Mouse (Mus musculus) thymus, postnatal 14 days (tissue): Measurements from ENCODE around the gene Sgta.
"Not testable (repeated sequence)": the region's sequence is repeated elsewhere in the genome, so short reads cannot be mapped to it uniquely, and the experiment has no call there.

ENCODE experiments used
- DNase-seq: peaks from one replicate; pipeline ENCODE4 v3.0.0; 2021

Sgta gene

DNA sequence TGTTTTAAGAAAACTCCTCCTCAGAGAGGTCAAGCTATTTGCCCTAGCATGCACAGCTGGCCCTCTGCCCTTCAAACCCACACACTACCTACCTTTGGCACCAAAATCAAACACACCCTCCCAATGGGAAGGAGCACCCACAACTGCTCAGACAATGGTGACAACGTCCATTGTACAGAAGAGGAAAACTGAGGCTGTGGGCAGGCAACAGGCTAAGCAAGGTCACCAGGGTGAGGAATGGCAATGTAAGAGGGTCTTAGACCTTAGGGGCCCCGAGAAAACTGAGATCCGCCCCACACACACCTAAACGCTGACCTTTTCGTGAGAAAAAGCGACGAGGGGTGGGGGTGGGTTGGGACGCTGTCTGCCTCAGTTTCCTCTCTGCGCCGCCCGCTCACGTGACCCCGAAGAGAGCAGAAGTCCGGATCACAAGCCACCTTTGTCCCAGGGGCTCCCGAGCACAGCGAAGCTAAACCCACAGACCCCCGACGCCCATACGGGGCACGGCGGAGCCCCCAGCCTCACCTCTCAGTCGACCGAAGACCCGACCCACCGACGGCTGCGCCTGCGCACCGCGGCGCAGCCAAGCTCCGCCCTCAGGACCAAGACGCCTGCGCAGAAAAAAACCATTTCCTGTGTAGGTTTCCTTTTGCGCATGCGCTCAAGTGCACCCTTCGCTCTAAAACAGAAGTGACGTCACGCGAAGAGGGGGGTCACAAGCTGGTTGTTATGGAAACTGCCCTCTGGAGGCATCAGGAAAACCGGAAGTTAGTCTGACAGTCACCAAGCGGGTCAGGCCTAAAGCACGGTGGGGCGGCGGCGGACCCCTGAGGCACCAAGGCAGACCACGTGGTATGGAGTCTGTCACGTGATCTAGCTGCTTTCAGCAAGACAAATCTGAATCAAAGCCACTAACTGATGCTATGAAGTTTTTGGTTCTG, at the start of gene Sgta:
Gene Sgta (minus strand): TSS at position 579 of the 941 bp plus-strand sequence.
- peak; percentile 98 for DNase-seq

DNA sequence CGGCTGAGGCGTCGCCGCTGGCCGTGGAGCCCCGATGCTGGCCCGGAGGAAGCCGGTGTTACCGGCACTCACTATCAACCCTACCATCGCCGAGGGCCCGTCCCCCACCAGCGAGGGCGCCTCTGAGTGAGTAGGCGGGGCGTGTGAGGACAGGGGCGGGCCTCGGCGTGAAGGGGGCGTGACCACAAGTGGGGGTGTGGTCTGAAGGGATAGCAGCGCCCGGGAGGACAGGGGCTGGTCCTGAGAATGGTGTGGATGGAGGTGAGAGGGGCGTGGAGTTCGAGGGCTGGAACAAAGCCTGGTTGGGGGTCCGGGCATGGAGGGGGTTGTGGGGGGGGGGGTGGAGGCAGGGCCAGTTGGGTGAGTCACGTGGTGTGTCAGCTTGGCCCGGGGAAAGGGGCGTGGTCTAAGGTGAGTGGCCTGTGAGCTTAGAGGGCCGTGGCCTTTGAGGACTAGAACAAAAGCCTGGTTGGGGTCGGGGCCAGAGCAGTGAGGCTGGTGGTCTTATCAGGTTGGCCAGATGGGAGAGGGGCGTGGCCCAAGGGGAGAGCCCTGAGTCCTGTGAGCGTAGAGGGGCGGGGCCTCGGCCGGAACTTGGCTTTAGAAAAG, 46.2 kb upstream of the Sgta start:
- DNase-seq: peak; percentile 90

DNA sequence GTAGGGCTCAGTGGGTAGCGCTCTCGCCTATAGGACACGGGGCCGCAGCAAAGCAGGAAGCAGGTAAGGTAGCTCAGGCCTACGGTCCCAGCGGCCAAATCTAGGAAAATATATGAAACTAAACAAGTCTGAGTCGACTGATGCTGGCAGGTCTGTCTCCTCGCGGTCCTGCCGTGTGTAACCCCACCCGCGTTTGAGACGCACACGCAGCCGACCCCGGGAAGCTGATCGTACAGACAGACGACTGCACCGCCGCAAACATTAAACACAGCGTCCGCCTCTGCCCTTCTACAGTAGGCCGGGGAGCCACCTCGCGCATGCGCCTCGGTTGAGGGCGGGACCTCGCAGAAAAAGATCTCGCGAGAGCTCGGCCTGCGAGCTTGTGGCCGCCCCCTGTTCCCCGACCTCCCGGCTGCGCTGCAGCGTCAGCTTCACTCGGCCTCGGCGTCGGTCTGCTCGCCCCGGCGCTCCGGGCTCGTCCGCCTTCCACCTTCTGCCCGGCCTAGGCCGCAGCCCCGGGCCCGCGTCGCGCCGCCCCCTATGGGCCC, 45.7 kb upstream of the Sgta start, which contains the start of gene Map2k2:
Gene Map2k2 (plus strand): TSS at position 351 of the 548 bp plus-strand sequence.
- peak; percentile 99 for DNase-seq

DNA sequence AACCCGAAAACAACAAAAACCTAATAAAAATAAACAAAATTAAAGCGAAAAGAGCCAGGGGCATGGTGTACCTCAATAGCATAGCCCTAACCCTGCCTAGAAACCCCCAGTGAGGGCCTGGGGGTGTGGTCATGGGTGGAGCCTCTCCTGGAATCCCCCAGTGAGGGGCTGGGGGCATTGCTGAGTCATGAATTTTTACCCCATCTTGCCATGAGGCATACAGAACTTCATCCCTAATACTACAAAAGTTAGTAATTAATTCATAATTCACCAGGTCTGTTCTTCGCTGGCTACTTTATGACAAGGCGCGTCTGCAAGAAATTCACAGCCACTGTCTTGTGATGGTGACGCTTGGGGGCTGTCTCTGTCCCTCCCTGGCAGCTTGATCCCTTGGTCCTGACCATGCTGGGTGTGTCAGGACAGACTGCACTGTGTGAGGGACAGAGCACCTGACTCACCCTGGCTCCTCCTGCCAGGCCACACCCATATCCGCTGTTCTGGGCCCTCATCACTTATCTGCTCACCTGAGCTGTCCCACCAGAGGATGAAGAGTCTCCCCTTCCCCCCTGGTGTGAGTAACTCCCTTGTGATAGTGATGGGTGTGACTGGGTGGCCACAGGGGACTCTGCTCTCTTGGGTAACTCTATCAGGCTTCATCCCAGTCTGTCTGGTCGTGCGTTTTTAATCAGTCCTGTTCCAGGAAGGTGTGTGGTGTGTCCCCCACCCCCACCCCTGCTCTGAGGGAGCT, 35.1 kb upstream of the Sgta start:
- no peak for DNase-seq

DNA sequence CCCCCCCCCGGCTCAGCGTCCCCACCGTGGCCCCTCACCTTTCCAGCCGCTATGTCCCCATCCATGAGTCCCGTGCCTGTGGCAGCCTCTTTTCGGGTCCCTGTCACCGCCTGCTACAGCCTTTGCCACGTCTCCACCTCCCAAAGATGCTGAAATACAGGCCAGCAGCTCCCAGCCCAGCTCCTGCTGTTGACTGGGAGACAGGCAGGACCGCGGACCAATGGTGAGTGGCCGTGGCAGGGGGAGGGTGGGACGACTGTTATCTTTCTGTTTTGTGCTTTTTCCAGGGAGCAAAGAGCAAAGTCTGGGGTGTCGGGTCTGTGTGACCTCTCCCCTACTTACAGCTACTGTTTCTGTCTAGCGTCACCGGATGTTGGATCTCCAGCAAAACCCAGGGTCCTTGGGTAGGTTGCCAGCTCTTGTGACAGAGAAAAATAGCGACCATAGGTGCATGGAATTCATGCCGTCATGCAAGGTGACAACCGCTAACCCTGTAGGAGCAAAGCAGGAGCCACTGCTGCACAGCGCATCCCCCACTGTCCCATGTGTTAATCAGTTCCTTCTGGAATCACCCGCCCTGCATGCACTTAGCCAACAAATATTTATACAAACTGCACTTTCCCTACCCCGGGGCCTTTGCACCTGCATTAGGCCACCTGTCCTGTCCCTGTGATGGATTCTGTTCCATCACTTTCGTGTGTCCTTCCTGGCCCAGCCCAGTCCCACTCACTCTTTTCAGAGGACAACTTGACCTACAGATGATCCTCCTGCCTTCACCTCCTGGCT, 32.7 kb upstream of the Sgta start:
- DNase-seq: no peak

DNA sequence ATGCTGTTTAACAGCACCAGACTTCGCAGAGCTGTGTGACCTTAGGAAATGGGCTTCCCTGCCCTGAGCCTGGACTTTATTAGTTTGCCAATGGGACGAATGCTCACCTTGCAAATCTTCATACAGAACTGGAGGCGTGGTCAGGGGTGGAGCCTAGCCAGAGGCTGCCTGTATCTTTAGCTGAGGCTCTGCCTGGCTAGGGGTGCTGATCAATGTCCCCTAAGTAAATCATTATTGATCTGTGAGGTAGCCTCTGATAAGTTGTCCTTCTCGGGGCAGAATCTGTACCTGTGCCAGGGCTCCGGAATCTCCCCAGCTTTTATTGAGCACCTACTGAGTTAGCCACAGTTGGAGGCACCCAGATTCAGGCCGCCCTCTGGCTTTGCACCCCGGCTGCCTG, 30.6 kb upstream of the Sgta start:
- no peak for DNase-seq

DNA sequence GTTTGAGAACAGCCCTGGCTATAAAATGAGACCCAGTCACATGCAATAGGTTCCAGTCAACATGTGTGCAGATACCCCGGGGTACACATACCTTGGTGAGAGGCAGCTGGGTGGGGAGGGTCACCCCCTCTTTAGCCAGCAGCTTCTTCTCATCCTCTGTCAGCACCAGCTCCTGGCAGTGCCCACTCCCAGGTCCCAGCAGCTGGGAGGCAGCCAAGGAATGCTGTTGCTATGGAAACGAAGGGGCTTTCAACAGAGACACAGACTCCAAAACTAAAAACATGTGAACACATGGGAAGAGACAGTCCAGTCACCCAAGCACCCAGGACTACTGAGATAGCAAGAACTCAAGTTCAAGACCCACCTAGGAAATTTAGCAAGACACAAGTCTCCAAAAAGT, 29.2 kb upstream of the Sgta start:
- DNase-seq: no peak

DNA sequence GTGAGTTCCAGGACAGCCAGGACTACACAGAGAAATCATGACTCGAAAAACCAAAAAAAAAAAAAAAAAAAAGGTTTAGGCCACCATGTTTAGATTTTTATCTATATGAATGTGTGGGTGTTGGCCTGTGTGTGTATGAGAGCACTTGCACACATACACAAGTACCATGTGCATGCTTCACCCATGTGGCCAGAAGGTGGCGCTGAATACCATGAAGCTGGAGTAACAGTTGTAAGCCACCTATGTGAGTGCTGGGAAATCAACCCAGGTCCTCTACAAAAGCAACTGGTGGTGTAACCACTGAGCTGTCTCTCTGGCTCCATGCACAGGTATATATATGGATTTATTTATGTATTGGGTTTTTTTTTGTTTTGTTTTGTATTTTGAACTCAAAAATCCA, 27.0 kb upstream of the Sgta start:
- DNase-seq: peak; percentile 55

DNA sequence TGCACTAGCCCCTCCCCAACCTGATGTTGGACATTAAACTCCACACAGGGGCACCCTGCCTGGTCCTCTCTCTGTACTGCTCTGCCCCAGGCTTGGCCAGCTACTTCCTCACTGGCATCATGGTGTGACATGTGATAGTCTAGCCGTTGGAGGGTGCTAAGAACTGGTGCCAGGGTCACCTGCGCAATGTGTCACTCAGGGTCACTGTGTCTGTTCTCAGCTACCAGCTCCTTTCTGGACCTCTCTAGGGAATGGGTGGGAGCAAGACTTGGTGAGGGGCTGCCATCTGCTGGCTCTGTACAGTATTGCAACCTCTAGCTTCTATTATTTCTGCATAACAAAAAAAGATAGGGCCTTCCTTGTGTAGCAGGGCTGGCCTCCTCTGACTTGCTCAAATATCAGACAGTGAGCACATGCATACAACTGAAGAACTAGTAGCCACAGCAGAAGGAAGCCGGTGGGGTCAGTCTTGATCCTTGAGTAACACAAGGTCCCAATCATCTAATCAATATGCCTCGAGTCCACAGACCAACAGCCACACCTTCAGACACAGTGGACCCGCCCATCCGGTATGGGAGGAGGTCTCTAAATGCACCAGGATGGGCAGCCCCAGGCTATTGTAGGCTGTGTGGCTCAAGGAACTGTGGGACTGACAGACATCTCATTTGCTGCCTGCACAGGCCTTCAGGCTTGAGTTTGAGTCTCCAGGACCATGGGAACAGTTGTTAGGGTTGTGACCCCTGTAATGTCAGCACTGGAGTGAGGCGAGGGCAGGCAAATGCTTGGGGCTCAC, 22.4 kb upstream of the Sgta start:
- DNase-seq: peak; percentile 72

DNA sequence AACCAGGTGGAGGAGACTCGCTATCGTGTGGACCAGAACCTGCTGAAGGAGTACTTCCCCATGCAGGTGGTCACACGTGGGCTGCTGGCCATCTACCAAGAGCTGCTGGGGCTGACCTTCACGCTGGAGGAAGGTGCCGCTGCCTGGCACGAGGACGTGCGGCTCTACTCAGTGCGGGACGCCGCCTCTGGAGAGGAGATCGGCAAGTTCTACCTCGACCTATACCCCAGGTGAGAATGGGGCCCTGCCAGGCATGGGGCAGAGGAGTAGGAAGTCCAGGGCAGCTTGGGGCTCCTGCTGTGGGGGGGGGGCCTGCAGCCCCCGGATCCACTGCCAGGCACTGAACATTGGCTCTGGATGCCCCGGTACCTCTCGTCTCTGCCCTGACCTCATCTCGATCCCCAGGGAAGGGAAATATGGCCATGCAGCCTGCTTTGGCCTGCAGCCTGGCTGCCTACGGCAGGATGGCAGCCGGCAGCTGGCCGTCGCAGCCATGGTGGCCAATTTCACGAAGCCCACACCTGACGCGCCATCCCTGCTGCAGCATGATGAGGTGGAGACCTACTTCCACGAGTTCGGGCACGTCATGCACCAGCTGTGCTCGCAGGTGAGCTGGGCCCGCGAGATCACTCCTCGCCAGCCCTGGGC, 20.2 kb upstream of the Sgta start:
- DNase-seq: no peak

DNA sequence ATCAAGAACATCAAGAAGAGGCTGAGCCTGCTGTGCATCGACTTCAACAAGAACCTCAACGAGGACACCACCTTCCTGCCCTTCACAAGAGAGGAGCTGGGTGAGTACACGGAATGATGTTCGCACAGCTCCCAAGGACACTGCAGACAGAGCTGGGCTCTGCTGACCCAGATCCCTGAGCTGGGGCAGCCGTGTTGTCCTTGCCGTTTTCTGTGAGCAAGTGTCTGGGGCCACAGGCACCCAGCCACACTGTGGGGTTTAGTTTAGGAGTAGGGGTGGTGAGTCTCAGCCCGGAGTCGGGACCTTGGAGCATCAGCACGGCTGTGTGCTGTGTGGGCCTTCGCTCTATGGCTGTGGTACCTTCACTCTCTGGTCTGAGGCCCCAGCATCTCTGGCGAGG, 17.9 kb upstream of the Sgta start:
- DNase-seq: no peak

DNA sequence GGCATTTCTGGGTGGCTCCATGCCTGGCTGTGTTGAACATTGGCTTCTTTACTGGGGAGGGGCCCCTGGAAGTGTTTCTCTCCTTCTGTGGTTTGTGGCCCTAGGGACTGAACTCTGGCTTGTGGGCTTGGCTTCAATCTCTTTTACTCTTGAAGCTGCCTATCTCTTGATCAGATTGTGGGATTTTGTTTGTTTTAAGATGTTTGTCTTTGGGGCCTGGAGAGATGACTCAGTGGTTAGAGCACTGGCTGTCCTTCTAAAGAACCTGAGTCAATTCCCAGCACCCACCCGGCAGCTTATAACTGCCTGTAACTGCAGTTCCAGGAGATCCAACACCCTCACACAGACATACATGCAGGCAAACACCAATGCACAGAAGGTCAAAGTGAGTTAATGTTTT, 16.4 kb upstream of the Sgta start:
- no peak for DNase-seq

DNA sequence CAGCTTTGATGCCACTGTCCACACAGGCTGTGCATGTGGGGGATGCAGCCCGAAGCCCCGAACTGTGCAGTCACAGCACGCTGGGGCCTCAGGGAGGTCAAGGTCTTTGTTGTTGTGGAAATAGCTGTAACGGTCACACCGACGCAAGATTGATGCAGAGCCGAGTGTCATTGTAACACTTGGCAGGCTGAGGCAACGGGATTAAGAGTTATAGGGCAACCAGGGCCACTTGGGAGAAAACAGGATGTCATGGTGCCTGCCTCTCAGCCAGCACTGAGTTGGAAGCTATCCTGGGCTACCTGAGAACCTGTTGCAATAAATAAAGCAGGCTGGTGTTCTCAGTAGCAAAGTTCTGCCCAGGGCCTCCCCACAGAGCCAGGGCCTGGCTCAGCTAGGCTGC, 15.8 kb upstream of the Sgta start:
- no peak for DNase-seq

DNA sequence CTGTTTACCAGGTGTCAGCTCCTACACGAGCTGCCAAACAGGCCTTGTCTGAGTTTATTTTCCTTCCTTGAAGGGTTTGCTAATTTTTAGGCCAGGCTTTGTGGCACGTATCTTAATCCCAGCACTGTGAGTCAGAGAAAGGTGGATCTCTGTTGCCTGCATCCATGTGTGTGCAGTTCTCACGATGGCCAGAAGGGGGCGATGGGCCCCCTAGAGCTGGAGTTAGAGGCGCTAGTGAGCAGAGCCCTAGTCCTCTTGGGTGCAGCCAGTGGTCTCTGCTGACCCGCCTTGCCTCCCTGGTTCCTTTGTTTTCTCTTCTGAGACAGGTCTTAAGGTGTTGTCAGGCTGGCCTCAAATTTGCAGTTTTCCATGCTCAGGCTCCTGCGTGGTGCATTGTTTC, 13.5 kb upstream of the Sgta start:
- peak; percentile 38 for DNase-seq

DNA sequence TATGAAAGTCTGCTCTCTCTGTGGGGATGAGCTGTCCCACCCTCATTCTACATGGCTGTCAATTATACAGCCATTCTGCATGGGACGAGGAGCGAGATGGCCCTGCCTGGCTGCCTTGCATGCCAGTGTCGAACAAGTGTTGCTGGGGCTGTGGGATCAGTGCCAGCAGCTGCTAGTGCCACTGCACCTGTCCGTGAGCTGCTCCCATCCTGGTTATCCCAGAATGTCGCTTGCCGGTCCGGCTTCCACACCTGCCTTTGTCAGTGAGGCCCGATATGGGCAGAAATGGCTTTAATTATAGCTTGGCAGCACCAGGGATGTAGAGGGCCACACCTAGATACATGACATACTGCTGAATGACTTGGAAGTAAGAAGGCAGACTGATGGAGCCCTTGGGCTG, 12.3 kb upstream of the Sgta start:
- no peak for DNase-seq

DNA sequence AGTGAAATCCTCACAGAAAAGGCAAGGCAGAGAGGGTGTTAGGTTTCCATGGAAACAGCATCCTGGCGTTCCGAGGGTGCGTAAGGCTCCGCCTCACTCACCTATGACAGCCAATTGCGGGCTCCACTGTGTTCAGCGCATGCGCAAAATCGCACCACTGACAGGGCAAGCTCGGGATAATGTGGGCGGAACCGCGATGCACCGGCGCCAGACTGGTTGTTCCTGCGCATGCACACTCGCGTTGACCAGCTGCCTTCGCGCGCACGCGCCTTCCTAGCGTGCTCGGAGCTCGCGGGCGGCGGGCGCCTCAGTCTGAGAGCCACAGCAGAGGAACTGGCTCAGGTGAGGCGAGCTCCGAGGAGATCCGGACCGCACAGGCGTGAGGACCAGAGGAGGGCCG, 9.9 kb upstream of the Sgta start, which contains the start of gene Thop1:
Gene Thop1 (plus strand): TSS at position 200 of the 400 bp plus-strand sequence.
- peak; percentile 98 for DNase-seq

DNA sequence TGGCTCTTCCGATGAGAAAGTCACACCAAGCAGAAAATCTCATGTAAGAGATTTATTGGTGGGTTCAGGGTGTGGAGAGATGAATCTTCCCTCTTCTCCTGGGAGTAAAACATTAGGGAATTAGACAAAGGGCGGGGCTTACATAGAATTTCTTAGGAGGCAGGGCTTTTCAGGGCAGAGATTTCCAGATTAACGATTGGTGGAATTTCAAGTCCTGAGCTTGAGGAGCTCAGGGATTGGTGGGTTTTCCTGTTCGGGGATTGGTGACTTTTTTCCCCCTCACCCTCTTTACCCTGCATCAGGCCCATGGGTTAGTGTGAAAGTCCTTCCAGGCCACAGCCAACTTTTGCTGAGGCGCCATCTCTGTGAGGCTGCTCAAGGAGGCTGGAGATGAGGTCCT, 8.7 kb upstream of the Sgta start:
- no peak for DNase-seq

DNA sequence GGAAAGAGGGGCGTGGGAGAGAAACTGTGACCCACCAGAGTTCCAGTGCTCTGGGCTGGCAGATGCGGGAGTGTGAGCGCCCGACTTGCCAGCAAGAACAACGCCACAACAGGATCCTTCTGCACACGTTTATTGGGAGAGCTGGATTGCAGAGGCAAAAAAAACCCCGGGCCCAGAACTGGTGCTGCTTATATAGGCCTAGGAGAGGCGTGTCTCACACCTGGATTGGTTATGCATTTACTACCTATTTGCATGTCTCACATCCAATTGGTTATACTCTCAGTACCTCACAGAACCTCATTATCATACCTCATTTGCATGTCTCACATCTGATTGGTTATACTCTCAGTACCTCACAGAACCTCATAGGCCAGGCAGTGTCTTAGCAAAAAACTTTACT, 4.5 kb upstream of the Sgta start:
- not testable (repeated sequence) for DNase-seq

DNA sequence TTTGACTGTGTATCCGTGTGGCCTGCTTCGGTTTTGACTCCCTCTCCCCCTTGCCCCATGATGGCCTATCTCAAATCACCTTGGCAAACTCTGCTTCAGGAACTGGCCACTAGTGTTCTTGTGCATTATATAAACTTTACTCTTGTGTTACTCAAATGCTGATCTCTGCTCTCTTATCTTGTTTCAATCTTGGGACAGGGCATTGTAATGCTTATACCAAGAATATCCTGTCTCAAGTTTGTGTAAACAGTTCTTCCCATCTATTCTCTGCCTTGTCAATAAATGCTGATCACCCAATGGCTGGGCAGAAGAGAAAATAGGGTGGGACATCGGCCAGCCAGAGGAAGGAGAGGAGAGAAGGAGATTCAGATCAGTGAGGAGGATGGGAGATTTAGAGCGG, 2.7 kb upstream of the Sgta start:
- DNase-seq: no peak

DNA sequence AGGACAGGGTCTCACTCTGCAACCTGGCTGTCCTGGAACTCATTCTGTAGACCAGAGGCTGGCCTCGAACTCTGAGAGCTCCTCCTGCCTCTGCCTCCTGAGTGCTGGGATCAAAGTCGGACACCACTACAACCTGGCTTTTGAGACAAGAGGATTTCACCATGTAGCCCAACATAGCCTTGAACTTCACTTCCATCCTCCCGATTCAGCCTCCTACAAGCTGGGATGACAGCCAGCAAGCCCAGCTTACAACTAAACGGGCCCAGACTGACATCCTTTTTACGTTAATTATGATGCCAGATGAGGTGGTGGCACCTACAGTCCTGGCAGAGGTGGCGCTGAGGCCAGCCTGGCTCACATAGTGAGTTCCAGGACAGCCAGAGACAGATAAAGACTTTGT, 1.1 kb downstream of the Sgta start:
- DNase-seq: no peak
